Mouse (Mus musculus) urinary bladder, postnatal 14 days (tissue): ENCODE results near the gene Arl5c.
A peak's percentile ranks its signal among the peaks of the same experiment; 100 is the strongest.
"Not testable (repeated sequence)": the region's sequence is repeated elsewhere in the genome, so short reads cannot be mapped to it uniquely, and the experiment has no call there.

Source experiments
- DNase-seq: peaks from one replicate; pipeline ENCODE4 v3.0.0; 2021; ENCODE audit warnings: low spot score

Gene Arl5c

DNA sequence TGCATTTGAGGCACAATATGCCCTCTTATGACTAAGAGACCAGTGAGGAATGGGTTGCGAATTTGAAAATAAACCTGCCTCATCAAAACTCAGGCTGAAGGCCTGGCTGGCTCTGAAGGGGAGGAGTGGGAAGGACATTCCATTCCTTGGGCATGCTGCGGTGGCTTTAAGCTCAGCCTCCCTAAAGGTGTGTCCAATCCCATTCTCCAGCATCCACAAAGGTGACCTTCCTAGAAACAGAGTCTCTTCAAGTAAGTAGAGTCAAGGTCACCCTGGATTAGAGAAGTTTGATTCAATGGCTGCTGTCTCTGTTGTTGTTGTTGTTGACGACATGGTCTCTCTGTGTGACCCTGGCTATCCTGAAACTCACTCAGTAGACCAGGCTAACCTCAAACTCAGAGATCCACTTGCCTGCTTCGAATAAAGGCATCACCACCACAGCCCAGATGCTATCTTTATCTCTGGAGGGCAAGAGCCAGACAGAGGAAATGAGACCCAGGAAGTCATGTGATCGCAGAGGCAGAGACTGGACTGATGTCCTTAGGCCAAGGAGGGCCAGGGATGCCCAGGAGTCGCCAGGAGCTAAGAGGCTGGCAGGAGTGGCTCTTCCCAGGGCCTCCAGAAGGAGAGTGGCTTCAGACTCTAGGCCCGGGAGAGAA, 37.2 kb downstream of the Arl5c start:
- no peak for DNase-seq

DNA sequence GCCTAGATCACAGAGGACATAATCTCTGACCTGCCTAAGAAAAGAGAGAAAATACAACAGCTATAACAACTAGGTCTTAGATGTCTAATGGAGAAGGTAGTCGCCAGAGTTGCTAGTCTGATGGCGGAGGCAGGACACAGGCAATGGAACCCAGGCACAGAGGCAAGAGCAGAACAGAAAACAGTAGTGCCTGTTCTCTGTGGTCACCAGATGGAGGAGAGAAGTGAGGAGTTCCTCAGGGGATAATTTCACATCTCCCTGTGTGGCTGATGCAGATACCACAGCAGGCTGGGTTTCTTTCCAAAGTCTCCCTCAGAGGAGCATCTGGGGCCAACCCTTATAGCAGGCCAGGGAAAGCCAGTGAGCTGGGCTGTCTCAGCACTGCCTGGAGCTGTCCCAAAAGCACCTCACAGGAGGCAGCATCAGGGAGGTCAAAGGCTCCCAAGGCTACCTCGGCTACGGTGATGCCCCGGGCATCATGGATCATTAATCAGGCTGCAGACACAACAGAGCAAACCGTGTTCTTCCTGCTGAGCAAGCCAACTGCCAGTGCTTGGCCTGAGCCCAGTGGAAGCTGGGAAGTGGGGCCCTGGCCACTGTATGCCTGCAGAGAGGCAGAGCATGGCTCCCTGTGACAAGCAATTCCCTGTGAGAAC, 38.9 kb downstream of the Arl5c start:
- peak; percentile 47 for DNase-seq

- no peak for DNase-seq
Measured at GRCm38 (mm10) chr11:97955915-97956314, 40.1 kb downstream of the Arl5c start.

GRCm38 (mm10) chr11:97955146-97955902, 40.7 kb downstream of the Arl5c start:
- DNase-seq = no peak

GRCm38 (mm10) chr11:97954469-97955141, 41.4 kb downstream of the Arl5c start:
- no peak for DNase-seq

DNA sequence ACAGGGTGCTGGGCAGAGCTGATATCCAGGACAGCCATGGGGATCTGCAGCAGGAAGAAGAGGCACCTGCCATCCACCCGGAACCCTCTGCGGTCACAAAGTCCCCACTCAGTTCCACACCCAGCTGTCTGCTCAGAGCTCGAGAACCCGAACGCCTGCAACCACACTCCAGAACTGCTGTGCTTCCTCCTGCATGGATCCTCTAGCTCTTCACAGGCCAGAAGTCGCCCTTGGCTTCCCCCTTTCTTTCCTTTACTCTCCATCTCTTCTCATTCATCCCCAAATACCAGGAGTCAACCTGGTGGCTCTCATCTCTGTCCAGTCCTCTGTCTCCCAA, 42.1 kb downstream of the Arl5c start:
- DNase-seq = no peak

- DNase-seq = no peak
Measured at GRCm38 (mm10) chr11:97953179-97953938, 42.6 kb downstream of the Arl5c start.

DNA sequence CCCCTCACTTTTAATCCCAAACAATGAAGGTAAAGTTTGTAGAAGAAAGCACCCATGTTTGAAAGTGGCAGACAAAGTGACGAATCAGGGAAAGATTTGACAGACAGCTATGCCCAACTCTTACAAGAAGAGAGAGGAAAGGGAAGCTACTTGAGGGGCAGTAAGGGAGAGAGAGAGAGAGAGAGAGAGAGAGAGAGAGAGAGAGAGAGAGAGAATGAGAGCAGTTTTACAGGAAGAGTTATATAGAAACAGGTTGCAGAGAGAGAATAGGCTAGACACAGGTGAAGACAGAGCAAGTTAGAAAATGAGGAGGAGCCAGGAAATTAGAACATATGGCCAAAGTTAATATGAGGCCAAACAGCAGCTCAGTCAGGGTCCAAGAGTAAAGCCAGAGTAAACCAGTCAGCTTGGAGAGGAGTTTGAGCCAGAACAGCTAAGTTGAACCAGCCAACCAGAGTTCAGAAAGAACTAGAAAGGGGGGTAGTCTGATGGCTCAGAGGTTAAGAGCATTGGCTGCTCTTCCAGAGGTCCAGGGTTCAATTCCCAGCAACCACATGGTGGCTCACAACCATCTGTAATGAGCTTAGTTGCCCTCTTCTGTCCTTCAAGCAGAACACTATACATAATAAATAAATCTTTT, 43.5 kb downstream of the Arl5c start:
- DNase-seq = no peak

DNA sequence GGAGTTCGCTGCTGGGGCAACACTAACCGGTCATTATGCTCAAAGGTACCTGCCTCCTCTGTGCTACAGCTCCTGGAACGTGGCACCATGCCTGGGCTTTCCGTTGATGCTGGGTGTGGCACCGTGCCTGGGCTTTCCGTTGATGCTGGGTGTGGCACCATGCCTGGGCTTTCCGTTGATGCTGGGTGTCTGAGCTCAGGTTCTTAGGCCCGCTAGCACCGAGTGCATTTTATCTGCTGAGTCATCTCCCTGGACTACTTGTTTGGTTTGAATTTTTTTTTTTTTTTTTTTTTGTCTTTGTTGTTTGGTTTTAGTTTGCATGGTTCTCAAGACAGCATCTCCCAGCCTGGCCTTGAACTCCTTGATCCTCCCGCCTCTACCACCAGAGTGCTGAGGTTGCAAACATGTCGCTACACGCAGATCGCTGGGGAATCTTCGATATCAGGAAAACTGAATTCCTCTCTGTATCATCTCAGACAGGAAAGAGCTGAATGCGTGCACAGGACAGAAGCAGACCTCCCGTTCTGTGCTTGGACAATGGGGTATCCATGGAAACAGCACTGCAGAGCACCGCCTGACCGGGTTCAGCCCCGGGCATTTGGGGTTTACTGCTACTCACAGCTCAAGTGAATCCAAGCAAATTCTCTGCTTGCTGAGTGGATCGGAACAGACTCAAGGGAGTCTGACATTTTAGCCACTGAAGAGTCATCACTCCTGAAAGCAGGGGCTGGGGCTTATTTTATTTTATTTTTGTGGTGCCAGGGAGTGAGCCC, 46.1 kb downstream of the Arl5c start:
- DNase-seq = peak; percentile 34

GRCm38 (mm10) chr11:97947426-97947825, 48.6 kb downstream of the Arl5c start:
- peak; percentile 31 for DNase-seq

- DNase-seq = not testable (repeated sequence)
Measured at GRCm38 (mm10) chr11:97945738-97946289, 50.2 kb downstream of the Arl5c start.

- DNase-seq = no peak
Measured at GRCm38 (mm10) chr11:97945031-97945430, 51.0 kb downstream of the Arl5c start.

GRCm38 (mm10) chr11:97943256-97943655, 52.7 kb downstream of the Arl5c start:
- DNase-seq = no peak

- no peak for DNase-seq
Measured at GRCm38 (mm10) chr11:97942420-97943111, 53.4 kb downstream of the Arl5c start.
